Mouse (Mus musculus): ENCODE measurements around the gene Slpi.

- TF ChIP-seq CTCF (IDR thresholded peaks at IDR 0.05; ENCODE audit: low read depth, low read length) (no peak), EP300 (IDR thresholded peaks at IDR 0.05; ENCODE audit: insufficient read depth, low read depth, low read length) (no peak)
Observed at GRCm38 (mm10) chr2:164438257-164438656, 49.4 kb upstream of the Slpi start.
